16 mouse cellular contexts compared by ENCODE assay signal in genomic region chr13:107539867-107540266, GRCm38 (mm10).
DNase-seq lines count a peak whose midpoint lies in the region; ATAC-seq and TF ChIP-seq lines count a peak whose summit lies in the region.
"Had no signal": no experiment of that assay in that cellular context is flagged by ENCODE, and none has a peak within 500 bp of the region (broad histone marks: within the 10 kb centered on the region; RNA-seq: fewer than 3 reads in every experiment).

No protein-coding gene starts in this region.

- no peaks in the 10 kb centered on the region for H3K9me3 ChIP-seq in forebrain, embryonic 10.5 days
- H3K9me3 ChIP-seq in forebrain, postnatal 0 days (ENCODE audit: low read length) = no peaks in the 10 kb centered on the region
- no peaks in the 10 kb centered on the region for H3K9me3 ChIP-seq in hindbrain, postnatal 0 days (ENCODE audit: low read length)
- no peaks in the 10 kb centered on the region for H3K9me3 ChIP-seq in midbrain, postnatal 0 days (ENCODE audit: low read length)
- H3K9me3 ChIP-seq: embryonic facial prominence, embryonic 13.5 days had no signal

- H3K4me2 ChIP-seq in forebrain, postnatal 0 days (ENCODE audit: low read depth) = no peak overlapping the region
- no peak overlapping the region; the same call in 1 of the 2 replicates for H3K4me2 ChIP-seq in hindbrain, postnatal 0 days (ENCODE audit: low read depth, low read length)
- H3K4me2 ChIP-seq in midbrain, postnatal 0 days (ENCODE audit: low read depth, low read length, poor library complexity, severe bottlenecking) = no peak overlapping the region
- H3K4me2 ChIP-seq: embryonic facial prominence, embryonic 13.5 days had no signal

- ATAC-seq in forebrain, postnatal 0 days = no peak
- no peak for ATAC-seq in hindbrain, postnatal 0 days
- no peak for ATAC-seq in midbrain, postnatal 0 days (ENCODE audit: low FRiP score)
- ATAC-seq in frontal cortex, adult (ENCODE audit: low TSS enrichment) = no peak

- DNase-seq in forebrain, embryonic 10.5 days (ENCODE audit: extremely low spot score, low spot score) = no peak
- DNase-seq in forebrain, postnatal 0 days = no peak
- peak; percentile 2 for DNase-seq in hindbrain, postnatal 0 days (ENCODE audit: low spot score)
- no peak for DNase-seq in midbrain, postnatal 0 days (ENCODE audit: low spot score)
- DNase-seq in adrenal gland, postnatal 36 days = no peak
- DNase-seq in frontal cortex, postnatal 10 days (ENCODE audit: low spot score in 2 of 2) = no peak
- no peak for DNase-seq in cerebellum, postnatal 25 days
- DNase-seq: adrenal gland, adult 2 months; cerebellum, adult 8-10 months; heart, adult 18-20 months; kidney, adult 18-20 months; kidney, postnatal 36 days; lung, postnatal 14 days had no signal

- no peaks in the 10 kb centered on the region for H3K36me3 ChIP-seq in forebrain, embryonic 10.5 days (replicated peaks)
- H3K36me3 ChIP-seq in forebrain, postnatal 0 days (ENCODE audit: insufficient read depth) = no peaks in the 10 kb centered on the region
- no peaks in the 10 kb centered on the region for H3K36me3 ChIP-seq in hindbrain, postnatal 0 days (ENCODE audit: insufficient read depth, low read length)
- no peaks in the 10 kb centered on the region for H3K36me3 ChIP-seq in midbrain, postnatal 0 days (ENCODE audit: insufficient read depth, low read length)
- H3K36me3 ChIP-seq: embryonic facial prominence, embryonic 13.5 days had no signal

- 88% methylated on average over 4 of the region's 4 CpGs for WGBS in forebrain, embryonic 10.5 days
- 57% methylated on average over 4 of the region's 4 CpGs for WGBS in forebrain, postnatal 0 days
- 67% methylated on average over 4 of the region's 4 CpGs for WGBS in hindbrain, postnatal 0 days
- 47% methylated on average over 4 of the region's 4 CpGs for WGBS in midbrain, postnatal 0 days

- no peak overlapping the region for H3K4me3 ChIP-seq in forebrain, embryonic 10.5 days
- no peak overlapping the region for H3K4me3 ChIP-seq in forebrain, postnatal 0 days (ENCODE audit: low read depth, low read length)
- no peak overlapping the region for H3K4me3 ChIP-seq in hindbrain, postnatal 0 days (ENCODE audit: low read length)
- no peak overlapping the region for H3K4me3 ChIP-seq in midbrain, postnatal 0 days (ENCODE audit: low read depth, low read length)
- H3K4me3 ChIP-seq: embryonic facial prominence, embryonic 13.5 days had no signal

- TF ChIP-seq CTCF in forebrain, postnatal 0 days (IDR thresholded peaks at IDR 0.05; ENCODE audit: low read depth) = no peak
- TF ChIP-seq CTCF in hindbrain, postnatal 0 days (IDR thresholded peaks at IDR 0.05; ENCODE audit: low read depth) = no peak
- no peak for TF ChIP-seq CTCF in midbrain, postnatal 0 days (IDR thresholded peaks at IDR 0.05)

- peaks cover 36% of the 10 kb centered on the region for H3K4me1 ChIP-seq in forebrain, embryonic 10.5 days
- peaks cover 25% of the 10 kb centered on the region for H3K4me1 ChIP-seq in forebrain, postnatal 0 days (ENCODE audit: insufficient read depth)
- H3K4me1 ChIP-seq in hindbrain, postnatal 0 days (ENCODE audit: insufficient read depth, low read length) = peaks cover 23% of the 10 kb centered on the region
- H3K4me1 ChIP-seq in midbrain, postnatal 0 days (ENCODE audit: insufficient read depth, low read length) = peaks cover 7% of the 10 kb centered on the region; the same call in 1 of the 2 replicates

- H3K9ac ChIP-seq in forebrain, postnatal 0 days = no peak overlapping the region
- H3K9ac ChIP-seq in hindbrain, postnatal 0 days (replicated peaks; ENCODE audit: low read length) = no peak overlapping the region; the same call in 1 of the 2 replicates
- no peak overlapping the region for H3K9ac ChIP-seq in midbrain, postnatal 0 days (replicated peaks; ENCODE audit: low read length, poor library complexity, severe bottlenecking)
- H3K9ac ChIP-seq: embryonic facial prominence, embryonic 13.5 days had no signal

- no peaks in the 10 kb centered on the region for H3K27me3 ChIP-seq in forebrain, embryonic 10.5 days (ENCODE audit: poor library complexity, severe bottlenecking)
- no peaks in the 10 kb centered on the region for H3K27me3 ChIP-seq in forebrain, postnatal 0 days (ENCODE audit: insufficient read depth, low read length)
- no peaks in the 10 kb centered on the region for H3K27me3 ChIP-seq in hindbrain, postnatal 0 days (ENCODE audit: insufficient read depth, low read length)
- H3K27me3 ChIP-seq in midbrain, postnatal 0 days (ENCODE audit: insufficient read depth, low read length) = no peaks in the 10 kb centered on the region
- H3K27me3 ChIP-seq: CH12.LX; embryonic facial prominence, embryonic 13.5 days had no signal

- peak overlapping the region; percentile 85; the same call in 1 of the 2 replicates for H3K27ac ChIP-seq in forebrain, embryonic 10.5 days
- peak overlapping the region; percentile 79 for H3K27ac ChIP-seq in forebrain, postnatal 0 days (ENCODE audit: low read depth, low read length)
- peak overlapping the region; percentile 85 for H3K27ac ChIP-seq in hindbrain, postnatal 0 days
- H3K27ac ChIP-seq in midbrain, postnatal 0 days (ENCODE audit: low read depth, low read length) = peak overlapping the region; percentile 78
- H3K27ac ChIP-seq: embryonic facial prominence, embryonic 13.5 days had no signal
